Mouse (Mus musculus): ENCODE measurements around the gene Eef2. TPM values are rescaled to one million over a fixed set of nuclear protein-coding genes. Genes with fewer than 3 reads are reported as not detected.

Eef2 gene
- polyA plus RNA-seq (2012; rRNA removed; ENCODE audit: low replicate concordance): 846 and 1,140 TPM in 2 replicates

GRCm38 (mm10) chr10:81176466-81177271, at the start of gene Eef2:
Eef2 (plus strand) TSS chr10:81176631.

GRCm38 (mm10) chr10:81134966-81135681, 41.3 kb upstream of the Eef2 start, which contains the start of gene Zbtb7a:
Zbtb7a (plus strand) TSS chr10:81135220.

DNA sequence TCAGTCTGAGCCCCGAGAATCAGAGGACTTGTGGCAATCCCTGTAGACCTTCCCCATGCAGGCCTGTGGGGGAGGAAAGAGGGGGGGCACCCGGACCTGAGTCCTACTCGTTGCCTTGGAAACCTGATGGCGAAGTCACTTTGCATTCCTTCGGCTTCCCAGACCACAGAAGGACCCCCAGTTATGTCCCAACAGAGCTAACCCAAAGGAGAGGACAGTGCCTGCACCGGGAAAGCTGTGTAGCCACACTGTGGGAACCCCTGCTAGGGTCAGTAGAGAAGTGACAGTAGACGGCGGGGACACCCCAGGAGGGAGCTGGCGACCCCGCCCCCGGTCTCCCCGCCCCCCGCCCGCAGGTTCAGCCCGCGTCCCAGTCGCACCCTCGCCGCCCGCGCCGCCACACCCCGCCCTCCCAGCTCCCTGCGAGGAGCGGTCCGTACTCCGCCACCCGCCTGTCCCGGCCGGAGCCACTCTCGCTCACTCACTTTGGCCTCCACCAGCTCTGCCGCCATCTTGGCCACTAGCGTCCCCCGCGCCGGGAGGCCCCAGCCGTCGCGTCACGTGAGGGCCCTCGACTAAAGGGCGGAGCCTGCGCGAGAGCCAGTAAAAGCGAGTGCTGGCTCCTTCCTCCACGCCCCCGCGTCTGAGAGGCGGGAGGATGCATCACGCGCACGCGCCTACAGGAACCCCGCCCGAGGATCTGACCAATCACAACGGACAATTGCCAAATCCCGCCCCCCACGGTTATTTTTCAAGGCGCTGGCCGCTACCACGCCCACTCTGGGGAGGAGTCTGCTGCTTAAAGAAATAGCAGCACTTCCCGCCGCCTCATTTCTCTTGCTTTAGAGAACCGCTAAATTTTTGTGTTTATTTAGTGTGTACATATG, 9.0 kb upstream of the Eef2 start, which contains the start of gene Pias4:
Pias4 (minus strand) TSS at position 724 of the 887 bp plus-strand sequence.

GRCm38 (mm10) chr10:81182336-81183333, 6.2 kb downstream of the Eef2 start, which contains the start of gene Dapk3:
Dapk3 (plus strand) TSS chr10:81183005.

DNA sequence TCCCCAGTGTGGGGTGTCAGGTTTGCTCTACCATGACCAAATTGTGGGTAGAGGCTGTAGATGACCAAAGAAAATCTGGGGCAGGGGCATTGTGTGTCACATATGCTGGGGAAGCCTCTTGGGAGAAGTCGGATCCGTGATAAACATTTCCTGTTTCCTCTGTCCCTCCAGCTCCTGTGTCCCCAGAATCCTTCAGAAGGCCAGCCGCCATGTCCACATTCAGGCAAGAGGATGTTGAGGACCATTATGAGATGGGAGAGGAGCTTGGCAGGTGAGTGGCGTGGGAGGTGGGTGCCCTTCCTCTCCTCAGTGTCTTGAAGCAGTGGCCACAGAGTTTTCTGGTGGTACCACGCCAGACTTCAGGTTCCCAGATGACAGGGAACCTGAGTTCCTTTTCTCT, 7.4 kb downstream of the Eef2 start, which contains the start of gene 4930442H23Rik:
4930442H23Rik (minus strand) TSS at position 45 of the 400 bp plus-strand sequence.

DNA sequence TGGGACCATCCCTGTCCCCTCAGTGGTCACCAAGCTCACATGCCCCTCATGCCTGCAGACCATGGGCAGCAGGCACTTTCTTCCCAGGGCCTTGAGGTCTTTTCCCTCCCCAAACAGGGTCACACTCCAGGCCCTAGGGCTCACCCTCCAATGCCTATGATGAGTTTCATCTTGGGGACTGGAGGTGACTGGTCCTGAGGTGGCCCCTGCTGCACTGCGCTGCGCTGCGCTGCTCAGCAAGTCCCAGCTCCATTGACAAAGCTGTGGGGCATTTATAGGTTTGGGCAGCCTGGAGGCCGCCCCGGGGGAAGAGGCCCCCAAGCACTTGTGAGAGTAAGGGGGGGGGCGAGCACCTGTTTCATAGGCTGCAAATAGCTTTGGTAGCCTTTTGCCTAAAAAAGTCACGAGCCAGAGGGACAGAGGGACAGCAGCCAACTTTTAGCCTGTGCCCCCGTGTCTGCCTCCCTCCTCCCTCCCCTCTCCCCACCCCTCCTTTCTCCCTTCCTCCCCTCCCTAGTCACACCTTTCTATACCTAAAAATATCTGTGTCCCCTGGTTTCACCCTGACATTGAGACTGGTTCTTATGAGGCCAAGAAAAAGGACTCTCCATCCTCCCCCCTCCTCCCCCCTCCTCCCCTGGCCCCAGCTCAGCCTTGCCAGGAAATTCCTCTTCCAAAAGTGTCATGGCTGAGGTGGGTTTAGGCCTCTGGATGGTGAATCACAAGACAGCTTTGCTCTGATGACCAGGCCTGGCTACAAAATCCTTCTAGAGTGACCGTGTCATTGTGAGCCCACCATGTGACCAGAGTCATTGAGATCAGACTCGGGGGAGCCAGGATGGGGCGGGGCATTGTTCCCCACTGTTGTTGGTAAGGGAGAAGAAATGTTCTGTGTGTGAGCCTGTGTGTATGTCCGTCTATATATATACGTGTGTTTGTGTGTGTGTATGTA, 25.7 kb downstream of the Eef2 start, which contains the start of gene Nmrk2:
Nmrk2 (minus strand) TSS at position 245 of the 952 bp plus-strand sequence.

GRCm38 (mm10) chr10:81230438-81231332, 54.3 kb downstream of the Eef2 start, which contains the start of gene Atcay:
Atcay (minus strand) TSS chr10:81230833.

Other genes starting within 250 kb of the Eef2 start
- 14.8 and 34.1 TPM in 2 replicates for gene Gadd45b, start 246.6 kb upstream of the Eef2 start, polyA plus RNA-seq (2012; rRNA removed; ENCODE audit: low replicate concordance)
- gene Gng7, start 161.7 kb upstream of the Eef2 start, polyA plus RNA-seq (2012; rRNA removed; ENCODE audit: low replicate concordance): 0.56 and 1.3 TPM in 2 replicates
- gene Diras1, start 151.0 kb upstream of the Eef2 start, polyA plus RNA-seq (2012; rRNA removed; ENCODE audit: low replicate concordance): 0.29 and 0.68 TPM in 2 replicates
- gene Slc39a3, start 139.2 kb upstream of the Eef2 start, polyA plus RNA-seq (2012; rRNA removed; ENCODE audit: low replicate concordance): 26.2 and 32.8 TPM in 2 replicates
- gene Sgta, start 116.5 kb upstream of the Eef2 start, polyA plus RNA-seq (2012; rRNA removed; ENCODE audit: low replicate concordance): 180 and 258 TPM in 2 replicates
- 29.1 and 33.7 TPM in 2 replicates for gene Thop1, start 106.6 kb upstream of the Eef2 start, polyA plus RNA-seq (2012; rRNA removed; ENCODE audit: low replicate concordance)
- gene Creb3l3, start 77.8 kb upstream of the Eef2 start, polyA plus RNA-seq (2012; rRNA removed; ENCODE audit: low replicate concordance): 262 and 513 TPM in 2 replicates
- 600 and 1,069 TPM in 2 replicates for gene Map2k2, start 70.7 kb upstream of the Eef2 start, polyA plus RNA-seq (2012; rRNA removed; ENCODE audit: low replicate concordance)
- 88.4 and 143 TPM in 2 replicates for gene Zbtb7a, start 41.4 kb upstream of the Eef2 start, polyA plus RNA-seq (2012; rRNA removed; ENCODE audit: low replicate concordance)
- 37.3 and 44.2 TPM in 2 replicates for gene Pias4, start 8.7 kb upstream of the Eef2 start, polyA plus RNA-seq (2012; rRNA removed; ENCODE audit: low replicate concordance)
- 72.2 and 244 TPM in 2 replicates for gene Dapk3, start 6.4 kb downstream of the Eef2 start, polyA plus RNA-seq (2012; rRNA removed; ENCODE audit: low replicate concordance)
- gene 4930442H23Rik, start 7.2 kb downstream of the Eef2 start, polyA plus RNA-seq (2012; rRNA removed; ENCODE audit: low replicate concordance): not detected in 2 replicates
- not detected in 2 replicates for gene Nmrk2, start 25.4 kb downstream of the Eef2 start, polyA plus RNA-seq (2012; rRNA removed; ENCODE audit: low replicate concordance)
- gene Atcay, start 54.2 kb downstream of the Eef2 start, polyA plus RNA-seq (2012; rRNA removed; ENCODE audit: low replicate concordance): 0.55 and 0.60 TPM in 2 replicates
- gene Zfr2, start 56.5 kb downstream of the Eef2 start, polyA plus RNA-seq (2012; rRNA removed; ENCODE audit: low replicate concordance): 9.4 and 11.0 TPM in 2 replicates
- gene Matk, start 76.3 kb downstream of the Eef2 start, polyA plus RNA-seq (2012; rRNA removed; ENCODE audit: low replicate concordance): 6.3 and 7.7 TPM in 2 replicates
- gene Mrpl54, start 90.3 kb downstream of the Eef2 start, polyA plus RNA-seq (2012; rRNA removed; ENCODE audit: low replicate concordance): 168 and 195 TPM in 2 replicates
- gene Apba3, start 90.3 kb downstream of the Eef2 start, polyA plus RNA-seq (2012; rRNA removed; ENCODE audit: low replicate concordance): 133 and 217 TPM in 2 replicates
- 181 and 192 TPM in 2 replicates for gene Tjp3, start 115.0 kb downstream of the Eef2 start, polyA plus RNA-seq (2012; rRNA removed; ENCODE audit: low replicate concordance)
- gene Pip5k1c, start 116.3 kb downstream of the Eef2 start, polyA plus RNA-seq (2012; rRNA removed; ENCODE audit: low replicate concordance): 40.1 and 52.6 TPM in 2 replicates
- 18.0 and 21.0 TPM in 2 replicates for gene Cactin, start 144.5 kb downstream of the Eef2 start, polyA plus RNA-seq (2012; rRNA removed; ENCODE audit: low replicate concordance)
- gene Tbxa2r, start 152.1 kb downstream of the Eef2 start, polyA plus RNA-seq (2012; rRNA removed; ENCODE audit: low replicate concordance): 10.9 and 12.5 TPM in 2 replicates
- gene Gipc3, start 166.6 kb downstream of the Eef2 start, polyA plus RNA-seq (2012; rRNA removed; ENCODE audit: low replicate concordance): 1.3 and 1.4 TPM in 2 replicates
- 221 and 244 TPM in 2 replicates for gene Hmg20b, start 173.8 kb downstream of the Eef2 start, polyA plus RNA-seq (2012; rRNA removed; ENCODE audit: low replicate concordance)
- gene Mfsd12, start 180.9 kb downstream of the Eef2 start, polyA plus RNA-seq (2012; rRNA removed; ENCODE audit: low replicate concordance): 14.7 and 31.5 TPM in 2 replicates
- gene 4930404N11Rik, start 189.2 kb downstream of the Eef2 start, polyA plus RNA-seq (2012; rRNA removed; ENCODE audit: low replicate concordance): 9.2 and 36.1 TPM in 2 replicates
- gene Fzr1, start 201.9 kb downstream of the Eef2 start, polyA plus RNA-seq (2012; rRNA removed; ENCODE audit: low replicate concordance): 85.3 and 131 TPM in 2 replicates
- gene Dohh, start 207.8 kb downstream of the Eef2 start, polyA plus RNA-seq (2012; rRNA removed; ENCODE audit: low replicate concordance): 83.2 and 110 TPM in 2 replicates
- gene Gm48551, start 207.8 kb downstream of the Eef2 start, polyA plus RNA-seq (2012; rRNA removed; ENCODE audit: low replicate concordance): 1.3 and 3.5 TPM in 2 replicates
- gene Gm48552, start 212.4 kb downstream of the Eef2 start, polyA plus RNA-seq (2012; rRNA removed; ENCODE audit: low replicate concordance): 4.4 and 4.7 TPM in 2 replicates
- 6,225 and 12,735 TPM in 2 replicates for gene Smim24, start 216.4 kb downstream of the Eef2 start, polyA plus RNA-seq (2012; rRNA removed; ENCODE audit: low replicate concordance)